Mouse (Mus musculus): ENCODE results near the gene Gsta4. TPM values are rescaled to one million over a fixed set of nuclear protein-coding genes. Genes with fewer than 3 reads are reported as not detected.
"Not testable (repeated sequence)": the region's sequence is repeated elsewhere in the genome, so short reads cannot be mapped to it uniquely, and the experiment has no call there.

The Gsta4 gene
- polyA plus RNA-seq (2017; shearing (Covaris generic)) = 10 to 100 TPM; 22.3 to 23.5 TPM

DNA sequence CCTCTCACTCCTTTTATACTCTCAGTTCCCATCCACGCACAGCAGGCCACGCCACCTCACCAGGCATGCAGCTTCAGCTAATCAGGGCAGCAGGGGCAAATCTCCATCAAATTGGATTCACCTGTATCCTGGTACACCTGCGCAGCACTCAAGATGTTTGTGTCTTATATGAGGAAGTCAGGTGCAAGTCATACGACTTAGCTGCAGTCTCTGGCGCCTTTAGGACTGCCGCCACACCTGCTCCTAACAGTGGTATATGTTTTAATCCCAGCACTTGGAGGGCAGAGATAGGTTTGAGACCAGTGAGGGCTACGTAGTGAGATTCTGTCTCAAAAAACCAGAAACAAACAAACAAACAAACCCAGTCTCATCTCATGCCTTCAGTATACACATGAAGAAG, at the start of gene Gsta4:
Gsta4 (plus strand) TSS at position 301 of the 400 bp plus-strand sequence.
- ATAC-seq = not testable (repeated sequence)

DNA sequence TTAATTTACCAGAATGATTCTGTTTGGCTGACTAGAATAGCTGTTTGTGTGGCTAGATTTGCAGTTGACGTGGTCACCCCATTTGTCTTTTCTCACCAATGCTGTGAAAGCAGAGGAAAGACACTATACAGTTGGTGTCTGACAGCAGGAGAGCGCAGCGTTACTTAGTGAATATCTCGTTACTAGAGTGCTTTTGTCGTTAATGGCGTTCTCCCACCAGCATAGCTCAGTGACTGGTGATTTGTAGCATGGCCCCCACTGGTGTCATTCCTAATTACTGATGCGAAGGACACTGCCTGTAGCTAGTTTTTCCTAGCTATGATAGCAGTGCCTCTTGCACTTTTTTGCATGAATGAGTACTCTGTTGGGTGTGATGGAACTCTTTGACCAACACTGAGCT, 46.9 kb upstream of the Gsta4 start:
- no peak for ATAC-seq

DNA sequence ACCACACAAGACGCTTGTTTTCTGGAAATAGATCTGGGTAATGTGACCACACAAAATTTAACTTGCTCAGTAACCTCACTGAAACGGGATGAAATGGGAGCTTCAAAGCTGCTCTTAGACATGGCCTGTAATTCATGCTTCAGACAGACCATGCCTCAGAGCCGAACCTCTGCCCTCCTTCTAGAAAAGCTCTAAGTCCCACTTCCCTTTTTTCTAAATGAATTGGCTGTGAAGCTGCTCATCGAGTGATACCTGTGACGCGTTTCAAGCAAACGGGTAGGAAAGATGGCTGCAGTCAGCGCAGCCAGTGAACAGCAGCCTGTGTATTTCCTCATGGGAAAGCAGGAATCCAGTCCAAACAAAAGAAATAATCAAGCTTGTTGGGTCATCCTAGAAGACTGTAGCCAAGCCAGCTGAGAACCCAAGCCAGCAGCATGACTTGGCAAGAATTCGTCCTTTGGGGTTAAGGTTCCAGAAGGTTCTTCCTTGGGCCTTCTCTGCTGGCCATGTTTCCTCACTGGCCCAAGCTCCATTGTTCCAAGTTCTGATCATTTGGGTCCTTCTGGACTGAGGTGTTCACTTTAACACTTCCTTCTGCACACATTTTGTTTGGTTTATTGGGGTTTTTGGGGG, 44.4 kb upstream of the Gsta4 start:
- no peak for ATAC-seq

DNA sequence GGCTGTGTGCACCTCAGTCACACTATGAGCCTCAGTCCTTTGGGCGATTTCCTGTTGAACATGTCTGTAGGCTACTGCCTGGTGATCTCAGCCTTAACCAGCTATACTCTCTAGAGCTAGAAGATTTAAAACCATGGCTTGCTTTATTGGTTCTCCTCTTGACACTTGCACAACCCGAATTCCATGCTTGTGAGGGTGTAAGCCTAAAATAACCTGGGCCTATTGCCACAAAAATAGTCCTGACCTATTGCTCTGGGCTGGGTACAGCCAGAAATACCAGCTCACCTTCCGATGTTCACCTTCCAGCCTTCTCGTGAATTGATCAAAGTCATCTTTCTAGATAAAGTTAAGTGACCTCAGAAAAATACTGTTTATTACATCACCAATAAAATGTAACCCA, 43.1 kb upstream of the Gsta4 start:
- no peak for ATAC-seq

DNA sequence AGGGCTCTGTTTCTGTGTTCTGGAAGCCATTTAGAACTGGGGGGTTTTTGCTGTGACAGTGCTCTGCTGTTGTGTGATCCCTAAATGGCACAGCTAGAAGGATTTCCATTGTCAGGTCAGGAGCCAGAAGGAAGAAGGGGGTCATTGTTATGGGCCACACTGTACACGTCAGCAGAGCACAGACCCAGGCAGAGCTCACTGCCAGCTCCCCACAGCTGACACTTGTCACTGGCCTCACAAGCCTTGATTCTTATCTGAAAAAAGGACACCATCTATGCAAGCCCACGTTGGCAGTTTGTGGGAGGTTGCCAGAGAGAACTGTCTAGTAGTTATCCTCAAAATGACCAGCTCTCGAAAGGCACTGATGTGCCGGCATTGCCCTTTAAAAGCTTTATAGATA, 36.5 kb upstream of the Gsta4 start:
- no peak for ATAC-seq

DNA sequence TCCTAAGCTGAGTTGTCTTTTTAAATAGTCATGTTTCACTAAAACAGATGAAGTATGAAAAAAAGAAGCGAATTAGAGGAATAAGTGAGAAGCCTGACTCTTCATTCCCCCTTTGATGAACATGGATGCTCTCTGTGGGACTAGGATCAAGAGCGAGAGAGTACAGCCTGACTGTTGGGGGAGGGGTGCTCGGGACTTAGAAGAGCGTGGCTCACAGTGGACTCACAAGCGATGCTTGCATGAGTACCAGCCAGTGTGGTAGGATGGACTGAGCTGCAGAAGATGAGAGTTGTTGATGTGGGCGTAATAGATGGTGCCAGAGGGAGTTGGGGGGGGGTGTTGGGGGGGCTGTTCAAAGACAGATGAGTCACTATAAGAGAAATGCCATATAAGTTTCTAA, 35.9 kb upstream of the Gsta4 start:
- no peak for ATAC-seq

DNA sequence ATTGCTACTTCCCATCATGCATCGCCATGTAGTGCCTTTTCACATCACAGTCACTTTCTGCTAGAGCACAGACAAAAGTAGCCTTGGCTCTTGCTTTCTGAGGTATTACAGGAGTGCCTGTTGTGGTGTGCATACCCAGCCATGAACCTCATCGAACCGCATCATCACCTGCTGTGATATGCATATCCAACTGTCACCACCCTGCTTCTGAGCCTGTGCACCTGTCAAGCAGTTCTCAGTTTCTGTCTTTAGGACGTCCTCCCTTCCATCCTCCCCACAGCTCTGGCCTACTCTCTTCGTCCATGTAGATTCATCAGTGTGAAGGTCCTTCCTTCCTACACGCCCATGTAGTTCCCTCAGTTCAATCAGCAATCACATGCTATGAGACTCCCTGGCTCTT, 34.4 kb upstream of the Gsta4 start:
- no peak for ATAC-seq

DNA sequence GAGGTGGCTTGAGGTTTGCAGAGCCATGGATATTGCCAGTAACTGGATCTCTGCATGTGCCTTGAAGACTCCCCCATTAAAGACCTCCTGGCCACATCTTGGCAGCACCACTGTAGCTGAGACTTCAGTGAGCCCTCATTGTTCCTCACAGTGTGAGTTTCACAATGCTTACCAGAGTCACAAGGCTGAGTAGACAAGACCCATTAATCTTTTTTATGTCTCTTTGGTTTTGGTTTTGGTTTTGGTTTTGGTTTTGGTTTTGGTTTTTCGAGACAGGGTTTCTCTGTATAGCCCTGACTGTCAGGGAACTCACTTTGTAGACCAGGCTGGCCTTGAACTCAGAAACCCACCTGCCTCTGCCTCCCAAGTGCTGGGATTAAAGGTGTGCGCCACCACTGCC, 32.8 kb upstream of the Gsta4 start:
- peak; percentile 77 for ATAC-seq

DNA sequence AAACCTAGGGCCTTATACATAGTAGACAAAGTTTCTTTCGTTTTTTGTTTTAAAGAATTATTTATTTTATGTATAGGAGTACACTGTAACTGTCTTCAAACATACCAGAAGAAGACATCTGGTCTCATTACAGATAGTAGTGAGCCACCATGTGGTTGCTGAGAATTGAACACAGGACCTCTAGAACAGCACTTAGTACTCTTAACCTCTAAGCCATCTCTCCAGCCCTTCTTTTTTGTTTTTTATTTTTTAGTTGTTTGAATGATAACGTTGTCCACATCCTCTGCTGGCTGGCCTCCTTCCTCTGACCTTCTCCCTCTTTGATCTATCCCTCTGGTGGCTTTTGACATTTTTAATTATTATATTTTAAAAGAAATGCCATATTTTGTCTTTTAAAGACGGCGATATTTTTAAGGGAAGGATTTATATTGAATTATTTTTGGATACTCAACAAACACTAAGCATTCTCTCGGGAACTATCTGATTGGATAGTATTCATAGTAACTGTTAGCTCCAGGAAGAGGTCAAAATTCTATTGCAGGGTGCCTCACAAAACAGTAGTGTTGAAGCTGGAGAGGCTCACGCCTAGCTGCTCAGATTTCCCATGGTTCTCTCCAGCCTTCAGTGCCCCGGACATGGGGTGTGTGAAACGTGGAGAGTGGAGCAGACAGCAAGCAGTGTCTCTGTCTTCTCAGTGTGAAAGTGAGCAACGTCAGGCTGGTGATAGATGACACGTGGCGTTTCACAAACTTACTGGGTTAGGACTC, 28.2 kb upstream of the Gsta4 start:
- no peak for ATAC-seq

DNA sequence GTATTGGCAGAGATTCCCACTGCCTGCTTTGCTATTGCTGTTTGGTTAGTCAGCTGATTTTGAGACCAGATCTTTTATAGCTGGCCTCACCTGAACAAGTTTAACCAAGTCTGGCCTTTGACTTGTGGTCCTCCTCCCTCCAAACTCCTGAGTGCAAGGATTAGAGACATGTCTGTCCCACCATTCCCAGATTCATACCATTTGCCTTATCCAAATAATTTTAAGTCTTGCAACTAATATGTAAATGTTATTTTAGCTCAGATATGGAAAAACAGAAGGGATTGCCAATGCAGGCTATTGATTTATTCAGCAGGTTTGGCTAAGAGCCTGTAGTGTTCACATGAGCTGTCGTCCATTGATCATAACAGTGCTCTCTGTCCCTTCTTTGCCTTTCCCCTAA, 25.4 kb upstream of the Gsta4 start:
- no peak for ATAC-seq

DNA sequence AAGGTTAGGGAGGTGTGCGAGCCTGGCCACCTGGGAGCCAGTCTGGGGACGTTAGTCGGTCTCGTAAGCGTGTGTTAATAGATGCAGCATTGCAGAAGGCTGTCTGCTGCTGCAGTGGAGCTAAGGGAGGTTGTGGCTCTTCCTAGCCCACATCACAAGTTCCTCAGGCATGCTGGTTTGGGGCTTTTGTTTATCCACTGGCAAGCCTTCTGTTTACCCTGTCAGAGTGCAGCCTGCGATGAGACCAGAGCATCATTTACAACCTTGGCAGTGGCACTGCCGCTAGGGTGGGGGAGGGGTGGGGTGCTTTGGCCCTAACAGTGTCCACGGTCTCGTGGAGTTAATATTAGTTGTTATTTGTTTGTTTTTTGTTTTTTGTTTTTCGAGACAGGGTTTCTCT, 19.3 kb upstream of the Gsta4 start:
- ATAC-seq = no peak

DNA sequence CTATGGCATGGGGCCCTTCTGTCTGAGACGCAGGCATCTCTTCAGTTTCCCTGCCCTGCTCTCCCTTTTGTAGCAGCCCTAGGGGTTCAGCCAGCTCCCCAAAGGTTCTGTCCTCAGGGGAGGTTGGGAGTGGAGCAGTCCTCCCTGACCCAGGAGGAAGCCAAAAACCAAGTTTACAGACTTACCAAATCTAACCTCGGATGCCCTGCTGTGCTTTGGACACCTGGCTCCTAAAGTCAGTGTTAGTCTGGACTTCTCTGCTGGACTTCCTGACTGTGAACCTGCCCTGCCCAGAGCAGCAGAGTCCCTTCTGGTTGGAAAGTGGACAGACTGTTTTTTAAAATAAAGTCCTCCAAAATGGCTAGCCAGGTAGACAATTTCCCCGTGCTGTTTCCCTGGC, 17.8 kb upstream of the Gsta4 start:
- ATAC-seq = no peak

DNA sequence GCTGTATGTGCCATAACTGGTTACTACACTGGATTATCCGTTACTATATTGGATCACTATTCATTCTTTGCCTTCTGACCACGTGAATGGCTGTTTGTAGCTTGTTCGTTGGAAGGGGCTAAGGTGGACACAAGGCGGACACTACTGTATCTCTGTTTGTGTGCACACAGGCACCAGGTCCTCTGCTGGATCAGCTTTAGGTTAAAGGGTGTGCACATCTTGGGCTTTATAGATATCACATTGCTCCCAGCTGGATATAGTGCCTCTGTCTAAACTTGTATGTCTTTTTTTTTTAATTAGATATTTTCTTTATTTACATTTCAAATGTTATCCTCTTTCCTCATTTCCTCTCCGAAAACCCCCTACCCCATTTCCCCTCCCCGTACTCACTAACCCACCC, 17.1 kb upstream of the Gsta4 start:
- no peak for ATAC-seq

DNA sequence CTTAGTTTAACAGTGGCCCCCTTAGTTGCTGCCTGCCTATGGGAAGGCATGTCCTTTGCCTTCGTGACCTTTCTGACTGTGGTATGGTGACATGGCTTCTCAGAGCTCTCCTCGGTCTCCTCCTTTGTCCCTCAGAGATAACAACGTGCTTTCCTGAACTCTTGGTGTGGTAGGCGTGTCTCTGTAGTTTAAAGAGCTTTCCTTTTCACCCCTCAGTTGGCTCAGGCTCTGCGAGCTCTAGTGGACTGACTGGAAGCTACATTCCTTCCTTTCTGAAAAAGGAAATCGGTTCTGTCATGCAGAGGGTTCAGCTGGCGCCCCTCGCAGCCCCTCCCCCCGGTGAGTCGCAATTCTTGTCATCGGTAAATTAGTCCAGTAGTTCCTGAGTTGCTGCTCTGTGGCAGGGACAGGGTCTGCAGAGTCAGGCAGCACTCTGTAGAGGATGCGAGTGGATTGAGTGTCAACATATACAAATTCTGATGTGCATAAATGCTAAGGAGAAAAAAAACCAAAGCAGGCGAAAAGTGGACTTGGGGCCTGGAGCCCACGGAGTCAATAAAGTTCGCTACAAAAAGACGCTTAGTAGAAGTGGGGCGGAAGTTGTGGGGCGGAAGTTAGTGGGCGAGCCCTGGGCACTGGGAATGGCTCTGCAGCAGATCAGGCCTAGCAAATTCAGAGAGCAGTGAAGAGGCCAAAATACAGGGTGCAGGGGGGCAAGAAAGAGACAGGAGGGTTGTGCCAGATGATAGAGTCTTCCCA, 15.7 kb upstream of the Gsta4 start:
- no peak for ATAC-seq

DNA sequence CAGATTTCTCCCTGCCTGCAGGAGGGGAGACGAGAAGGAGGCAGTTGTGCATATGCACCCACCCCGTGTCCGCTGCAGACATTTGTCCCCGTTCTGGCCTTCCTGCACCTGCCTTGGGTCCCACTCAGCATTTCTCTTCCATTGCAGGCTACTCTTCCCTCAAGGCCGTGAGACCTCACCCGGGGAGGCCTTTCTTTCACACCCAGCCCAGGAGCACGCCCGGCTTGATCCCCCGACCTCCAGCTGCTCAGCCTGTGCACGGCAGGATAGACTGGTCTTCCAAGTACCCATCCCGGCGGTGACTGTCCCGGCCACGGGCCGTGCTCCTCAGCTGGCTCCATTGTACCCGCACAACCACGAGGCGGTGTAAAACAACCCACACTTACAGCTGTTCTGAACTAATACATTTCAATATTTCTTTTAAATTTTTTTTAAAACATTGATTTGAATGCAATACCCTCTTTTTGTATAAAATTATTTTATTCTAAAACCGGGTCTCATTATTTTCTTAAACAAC, 15.1 kb upstream of the Gsta4 start:
- no peak for ATAC-seq

DNA sequence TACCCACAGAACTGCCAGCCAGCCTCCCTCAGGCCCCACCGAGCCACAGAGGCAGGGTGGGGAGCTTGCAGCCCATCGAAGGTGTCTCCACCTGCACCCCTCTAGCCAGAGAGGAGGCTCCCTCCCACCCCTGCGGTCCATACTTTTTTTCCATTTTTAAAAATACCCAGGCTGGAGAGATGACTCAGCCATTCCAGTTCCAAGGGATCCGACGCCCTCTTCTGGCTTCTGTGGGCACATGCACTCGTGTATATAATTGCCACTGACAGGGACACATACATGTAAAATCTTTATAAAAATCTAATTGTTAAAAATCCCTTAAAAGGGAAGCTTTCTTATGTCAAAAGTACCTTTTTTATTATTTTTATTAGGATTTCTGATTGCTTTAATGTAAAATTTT, 13.7 kb upstream of the Gsta4 start:
- ATAC-seq = no peak

DNA sequence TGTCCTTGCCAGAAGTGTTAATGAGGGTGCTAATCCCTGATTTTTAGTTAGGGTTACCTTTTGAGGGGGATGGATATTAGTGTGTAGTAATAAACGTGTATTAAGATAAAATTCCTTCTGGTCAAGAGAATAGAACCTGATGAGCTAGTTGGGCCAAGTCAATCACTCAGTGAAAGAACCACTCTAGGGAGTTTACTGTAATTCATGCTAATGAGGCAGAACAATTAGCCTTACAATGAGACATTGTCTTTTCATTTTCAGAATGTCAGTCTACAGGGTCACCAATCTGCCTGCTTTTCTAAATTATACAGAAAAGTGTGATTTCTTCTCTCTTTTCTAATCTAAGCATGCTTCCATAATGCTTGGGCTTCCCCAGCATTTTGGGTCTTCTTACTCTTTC, 8.6 kb upstream of the Gsta4 start:
- no peak for ATAC-seq

DNA sequence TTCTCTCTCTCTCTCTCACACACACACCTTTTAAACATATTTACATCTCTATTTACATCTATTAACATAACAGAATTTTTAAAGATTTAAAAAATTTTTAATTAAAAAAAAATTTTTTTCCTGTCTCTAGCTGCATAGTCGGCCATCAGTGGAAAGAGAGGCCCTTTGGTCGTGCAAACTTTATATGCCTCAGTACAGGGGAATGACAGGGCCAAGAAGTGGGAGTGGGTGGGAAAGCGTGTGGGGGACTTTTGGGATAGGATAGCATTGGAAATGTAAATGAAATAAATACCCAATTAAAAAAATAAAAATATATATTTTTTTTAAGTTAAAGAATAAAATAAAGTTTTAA, 7.7 kb upstream of the Gsta4 start:
- not testable (repeated sequence) for ATAC-seq

DNA sequence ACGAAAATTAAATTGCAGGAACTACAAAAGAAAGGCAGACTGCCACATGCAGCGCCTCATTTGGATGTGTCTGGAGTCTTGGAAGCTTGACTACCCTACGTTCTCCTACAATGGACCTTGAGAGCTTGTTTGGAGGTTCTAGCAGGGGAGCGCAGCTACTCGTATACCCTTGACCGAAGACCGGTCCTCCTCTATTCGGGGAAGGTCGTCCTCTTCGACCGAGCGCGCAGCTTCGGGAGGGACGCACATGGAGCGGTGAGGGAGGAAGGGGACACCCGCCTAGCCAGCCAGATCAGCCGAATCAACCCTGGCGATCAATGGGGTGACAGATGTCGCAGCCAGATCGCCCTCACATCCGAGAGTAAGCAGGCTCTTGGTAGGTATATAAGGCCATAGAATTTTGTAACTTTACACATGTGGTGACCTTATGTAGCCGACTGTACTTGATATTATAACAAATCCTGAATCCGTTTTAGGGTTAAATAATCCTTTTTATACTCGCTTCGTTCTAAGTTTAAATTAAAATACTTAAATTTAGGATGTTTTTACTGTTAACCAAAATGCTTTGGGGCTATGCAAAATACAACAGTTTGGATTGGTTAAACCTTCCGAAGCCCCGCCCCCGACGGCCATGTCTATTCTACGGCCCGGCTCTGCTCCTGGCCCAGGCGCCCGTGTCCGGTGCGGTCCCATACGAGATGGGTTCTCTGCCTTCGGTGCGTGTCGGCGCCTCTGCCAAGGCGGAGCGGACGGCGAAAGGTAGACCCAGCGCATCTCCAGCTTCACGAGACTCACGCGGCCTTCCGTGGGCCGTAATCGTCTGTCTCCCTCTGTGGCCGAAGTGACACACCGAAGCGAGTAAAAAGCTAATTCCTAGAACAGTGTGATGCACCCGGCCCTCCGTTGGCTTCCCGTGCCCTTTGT, 7.0 kb upstream of the Gsta4 start:
- peak; percentile 80 for ATAC-seq

DNA sequence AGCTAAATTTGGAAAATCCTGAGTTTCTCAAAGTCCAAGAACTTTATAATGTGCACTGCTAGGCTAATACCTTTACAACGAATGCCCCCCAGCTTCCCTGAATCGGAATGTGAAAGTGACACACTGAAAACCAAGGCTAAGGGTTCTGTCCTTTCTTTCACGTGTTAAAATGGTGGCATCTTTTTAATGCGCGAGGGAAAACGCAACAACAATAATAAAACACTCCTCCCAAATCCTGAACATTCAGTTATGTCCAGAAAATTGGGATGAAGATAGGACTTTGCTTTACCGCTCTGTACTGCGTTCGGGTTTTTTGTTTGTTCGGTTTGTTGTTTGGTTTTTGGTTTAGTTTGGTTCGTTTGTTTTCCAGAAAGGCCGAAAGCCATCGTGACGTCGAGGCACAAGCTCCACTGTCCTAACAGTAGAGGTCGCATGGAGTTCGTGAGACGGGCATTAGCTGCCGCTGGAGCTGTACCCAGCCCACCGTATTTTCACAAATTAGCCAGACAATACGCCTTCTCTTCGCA, 6.3 kb upstream of the Gsta4 start:
- peak; percentile 22 for ATAC-seq

DNA sequence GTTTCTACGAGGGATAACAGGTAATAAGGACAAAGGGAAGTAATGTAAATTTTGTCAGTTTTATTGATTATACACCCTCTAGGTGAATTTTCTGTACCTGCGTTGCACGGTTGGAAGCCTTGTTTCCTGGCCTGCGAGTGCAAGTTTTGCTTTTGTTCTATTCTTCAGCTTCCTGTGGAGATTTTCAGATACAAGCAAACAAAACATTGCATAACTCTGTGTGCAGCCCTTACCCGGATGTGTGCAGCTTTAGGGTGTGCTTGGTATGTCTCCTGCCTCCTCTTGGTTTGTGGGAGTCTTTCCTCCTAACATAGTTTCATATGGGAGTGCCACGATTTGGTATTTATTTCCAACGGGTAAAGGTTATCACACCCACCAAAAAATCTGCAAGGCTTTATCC, 5.7 kb upstream of the Gsta4 start:
- ATAC-seq = peak; percentile 68

DNA sequence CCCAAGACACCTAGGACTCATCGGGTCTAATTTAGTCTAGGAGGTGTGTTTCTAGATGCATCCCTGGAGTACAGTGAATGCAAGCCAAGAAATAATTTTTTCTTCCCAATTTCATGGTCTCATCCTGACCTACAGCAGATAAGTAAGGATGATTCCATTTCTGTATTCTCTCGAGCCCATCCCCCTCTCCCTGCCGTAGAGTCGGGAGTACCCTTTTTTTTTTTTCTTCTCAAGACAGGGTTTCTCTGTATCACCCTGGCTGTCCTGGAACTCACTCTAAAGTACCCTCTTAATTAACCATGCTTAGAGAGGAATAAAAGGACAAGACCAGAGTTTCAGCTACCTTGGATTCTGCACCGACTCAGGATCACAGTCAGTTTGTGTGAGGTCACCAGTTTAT, 4.4 kb upstream of the Gsta4 start:
- ATAC-seq = no peak

All from activated CD4-positive, CD25-positive, alpha-beta regulatory T cell, adult 4 months (primary cell).